In genomic region chr10:81604019-81604967, GRCm38 (mm10) we compare ENCODE assay signal across 7 mouse cellular contexts. TPM values are rescaled to one million over a fixed set of nuclear protein-coding genes. Genes with fewer than 3 reads are reported as not detected.
A peak's percentile ranks its signal among the peaks of the same experiment; 100 is the strongest.
DNase-seq lines count a peak whose midpoint lies in the region; ATAC-seq and TF ChIP-seq lines count a peak whose summit lies in the region.

No protein-coding gene starts in this region.

- H3K4me2 ChIP-seq in embryonic facial prominence, embryonic 14.5 days (ENCODE audit: low read depth, low read length), result peak overlapping the region; percentile 64
- peak overlapping the region; percentile 75 for H3K4me2 ChIP-seq in kidney, embryonic 16.5 days (replicated peaks; ENCODE audit: low read depth, low read length)
- H3K4me2 ChIP-seq in neural tube, embryonic 14.5 days (ENCODE audit: low read depth, low read length), result peak overlapping the region; percentile 71; the same call in 1 of the 2 replicates

- no peaks in the 10 kb centered on the region for H3K9me3 ChIP-seq in embryonic facial prominence, embryonic 14.5 days (ENCODE audit: control insufficient read depth, low read length)
- no peaks in the 10 kb centered on the region for H3K9me3 ChIP-seq in kidney, embryonic 16.5 days (ENCODE audit: low read length)
- H3K9me3 ChIP-seq in neural tube, embryonic 14.5 days (ENCODE audit: control insufficient read depth, low read length), result no peaks in the 10 kb centered on the region

- no peak for TF ChIP-seq POLR2A in lung, adult 2 months (IDR thresholded peaks at IDR 0.05; ENCODE audit: borderline replicate concordance, extremely low read depth, low read depth, low read length)

- WGBS in lung, adult 2 months, result 69% methylated on average over 12 of the region's 12 CpGs
- WGBS in embryonic facial prominence, embryonic 14.5 days, result 77% methylated on average over 12 of the region's 12 CpGs
- WGBS in kidney, embryonic 16.5 days, result 77% methylated on average over 12 of the region's 12 CpGs
- WGBS in neural tube, embryonic 14.5 days, result 80% methylated on average over 12 of the region's 12 CpGs

- H3K36me3 ChIP-seq in embryonic facial prominence, embryonic 14.5 days (ENCODE audit: control insufficient read depth, insufficient read depth, low read length), result 0 out of 2 replicates have a peak, but pooled peaks cover 4% of the 10 kb centered on the region
- H3K36me3 ChIP-seq in kidney, embryonic 16.5 days (ENCODE audit: insufficient read depth, low read length), result no peaks in the 10 kb centered on the region
- no peaks in the 10 kb centered on the region for H3K36me3 ChIP-seq in neural tube, embryonic 14.5 days (ENCODE audit: control insufficient read depth, insufficient read depth, low read length)

- DNase-seq in lung, adult 2 months, result no peak
- DNase-seq in lung, postnatal 14 days, result no peak
- DNase-seq in embryonic facial prominence, embryonic 14.5 days (ENCODE audit: low spot score), result no peak
- no peak for DNase-seq in urinary bladder, postnatal 10 days (ENCODE audit: low spot score)
- no peak for DNase-seq in right cerebral cortex, adult 18-20 months

- peaks cover 14% of the 10 kb centered on the region for H3K4me1 ChIP-seq in lung, adult 2 months (ENCODE audit: control insufficient read depth, insufficient read depth, low read length)
- peaks cover 20% of the 10 kb centered on the region for H3K4me1 ChIP-seq in embryonic facial prominence, embryonic 14.5 days (ENCODE audit: control insufficient read depth, insufficient read depth, low read length)
- H3K4me1 ChIP-seq in kidney, embryonic 16.5 days (ENCODE audit: insufficient read depth, low read length), result peaks cover 44% of the 10 kb centered on the region
- peaks cover 13% of the 10 kb centered on the region for H3K4me1 ChIP-seq in neural tube, embryonic 14.5 days (ENCODE audit: control insufficient read depth, insufficient read depth, low read length)

- peak overlapping the region; percentile 52 for H3K4me3 ChIP-seq in lung, adult 2 months (replicated peaks; ENCODE audit: extremely low read depth, low read depth, low read length)
- H3K4me3 ChIP-seq in embryonic facial prominence, embryonic 14.5 days (ENCODE audit: low read depth, low read length), result no peak overlapping the region
- no peak overlapping the region for H3K4me3 ChIP-seq in kidney, embryonic 16.5 days (ENCODE audit: low read length)
- no peak overlapping the region for H3K4me3 ChIP-seq in neural tube, embryonic 14.5 days (ENCODE audit: low read depth, low read length)

- TF ChIP-seq CTCF in lung, adult 2 months (IDR thresholded peaks at IDR 0.05; ENCODE audit: insufficient read depth, low read length), result no peak

- H3K27me3 ChIP-seq in embryonic facial prominence, embryonic 14.5 days (replicated peaks; ENCODE audit: control insufficient read depth, insufficient read depth, low read length), result no peaks in the 10 kb centered on the region
- no peaks in the 10 kb centered on the region for H3K27me3 ChIP-seq in kidney, embryonic 16.5 days (ENCODE audit: insufficient read depth, low read length)
- H3K27me3 ChIP-seq in neural tube, embryonic 14.5 days (ENCODE audit: control insufficient read depth, insufficient read depth, low read length), result no peaks in the 10 kb centered on the region

- no peak overlapping the region for H3K27ac ChIP-seq in embryonic facial prominence, embryonic 14.5 days (replicated peaks; ENCODE audit: low read depth, low read length)
- no peak overlapping the region for H3K27ac ChIP-seq in kidney, embryonic 16.5 days (ENCODE audit: low read length)
- H3K27ac ChIP-seq in neural tube, embryonic 14.5 days (ENCODE audit: low read depth, low read length), result peak overlapping the region; percentile 1; the same call in 1 of the 2 replicates

- H3K9ac ChIP-seq in embryonic facial prominence, embryonic 14.5 days (ENCODE audit: low read depth, low read length), result no peak overlapping the region
- 0 out of 2 replicates have a peak overlapping the region, but pooled peaks have one; percentile 28 for H3K9ac ChIP-seq in kidney, embryonic 16.5 days (replicated peaks; ENCODE audit: low read length)
- no peak overlapping the region for H3K9ac ChIP-seq in neural tube, embryonic 14.5 days (replicated peaks; ENCODE audit: low read depth, low read length)

- no peak for ATAC-seq in embryonic facial prominence, embryonic 14.5 days (ENCODE audit: low read depth)
- no peak for ATAC-seq in kidney, embryonic 16.5 days (ENCODE audit: low FRiP score, low TSS enrichment)
- ATAC-seq in neural tube, embryonic 14.5 days (ENCODE audit: low read depth), result 0 out of 2 replicates have a peak, but pooled peaks have one; percentile 2

RNA-seq across cellular contexts. Expression of gene BC025920, which starts 1.8 kb away (rescaled TPM):
- polyA plus RNA-seq in lung, adult 2 months (2012; rRNA removed), result 0.57 and 1.1 TPM in 2 replicates
- polyA plus RNA-seq in embryonic facial prominence, embryonic 14.5 days (2014; fragmentation: Nextera tagmentation; extraction: Ambion mirVana), result 0.20 and 0.61 TPM in 2 replicates
- 0.66 and 0.82 TPM in 2 replicates for polyA plus RNA-seq in kidney, embryonic 16.5 days (2015; fragmentation: Nextera tagmentation; extraction: Ambion mirVana)
- polyA plus RNA-seq in neural tube, embryonic 14.5 days (2014; fragmentation: Nextera tagmentation; extraction: Ambion mirVana), result 1.0 and 1.9 TPM in 2 replicates

RNA-seq across cellular contexts. Expression of gene Tle6, which starts 3.4 kb away (rescaled TPM):
- 33.3 and 41.6 TPM in 2 replicates for polyA plus RNA-seq in lung, adult 2 months (2012; rRNA removed)
- polyA plus RNA-seq in embryonic facial prominence, embryonic 14.5 days (2014; fragmentation: Nextera tagmentation; extraction: Ambion mirVana), result 17.1 and 17.8 TPM in 2 replicates
- 18.5 and 22.8 TPM in 2 replicates for polyA plus RNA-seq in kidney, embryonic 16.5 days (2015; fragmentation: Nextera tagmentation; extraction: Ambion mirVana)
- polyA plus RNA-seq in neural tube, embryonic 14.5 days (2014; fragmentation: Nextera tagmentation; extraction: Ambion mirVana), result 5.0 and 6.6 TPM in 2 replicates

RNA-seq across cellular contexts. Expression of gene Sirt6, which starts 23.3 kb away (rescaled TPM):
- 33.7 and 36.2 TPM in 2 replicates for polyA plus RNA-seq in lung, adult 2 months (2012; rRNA removed)
- polyA plus RNA-seq in embryonic facial prominence, embryonic 14.5 days (2014; fragmentation: Nextera tagmentation; extraction: Ambion mirVana), result 24.4 and 29.0 TPM in 2 replicates
- polyA plus RNA-seq in kidney, embryonic 16.5 days (2015; fragmentation: Nextera tagmentation; extraction: Ambion mirVana), result 41.8 and 48.4 TPM in 2 replicates
- 48.9 and 53.6 TPM in 2 replicates for polyA plus RNA-seq in neural tube, embryonic 14.5 days (2014; fragmentation: Nextera tagmentation; extraction: Ambion mirVana)

RNA-seq across cellular contexts. Expression of gene Ankrd24, which starts 24.0 kb away (rescaled TPM):
- polyA plus RNA-seq in lung, adult 2 months (2012; rRNA removed), result 22.7 and 28.4 TPM in 2 replicates
- 7.2 and 7.3 TPM in 2 replicates for polyA plus RNA-seq in embryonic facial prominence, embryonic 14.5 days (2014; fragmentation: Nextera tagmentation; extraction: Ambion mirVana)
- 16.0 and 17.6 TPM in 2 replicates for polyA plus RNA-seq in kidney, embryonic 16.5 days (2015; fragmentation: Nextera tagmentation; extraction: Ambion mirVana)
- 10.1 and 16.1 TPM in 2 replicates for polyA plus RNA-seq in neural tube, embryonic 14.5 days (2014; fragmentation: Nextera tagmentation; extraction: Ambion mirVana)

RNA-seq across cellular contexts. Expression of gene Tle2, which starts 29.9 kb away (rescaled TPM):
- 164 and 218 TPM in 2 replicates for polyA plus RNA-seq in lung, adult 2 months (2012; rRNA removed)
- polyA plus RNA-seq in embryonic facial prominence, embryonic 14.5 days (2014; fragmentation: Nextera tagmentation; extraction: Ambion mirVana), result 30.2 and 39.4 TPM in 2 replicates
- polyA plus RNA-seq in kidney, embryonic 16.5 days (2015; fragmentation: Nextera tagmentation; extraction: Ambion mirVana), result 41.0 and 52.0 TPM in 2 replicates
- 32.4 and 37.3 TPM in 2 replicates for polyA plus RNA-seq in neural tube, embryonic 14.5 days (2014; fragmentation: Nextera tagmentation; extraction: Ambion mirVana)
